Mouse (Mus musculus) forebrain, embryonic 10.5 days (tissue): ENCODE measurements around the gene Ltbp1. TPM values are rescaled to one million over a fixed set of nuclear protein-coding genes. Genes with fewer than 3 reads are reported as not detected.

Experiments
- DNase-seq: peaks from one replicate; pipeline ENCODE4 v3.0.0-alpha.2; 2017; ENCODE audit warnings: low spot score; ENCODE audit errors: extremely low spot score
- H3K27ac ChIP-seq: fragments of 300-500 bp; sonication (generic); 2 replicates; pipeline ENCODE4 v1.5.1; 2016; ENCODE audit warnings: mild to moderate bottlenecking
- H3K27me3 ChIP-seq: fragments of 300-500 bp; sonication (generic); 2 replicates; pipeline ENCODE4 v1.6.1; 2016; ENCODE audit warnings: mild to moderate bottlenecking; ENCODE audit not compliant: poor library complexity, severe bottlenecking
- H3K36me3 ChIP-seq: fragments of 300-500 bp; sonication (generic); replicated peaks from 2 replicates; pipeline ENCODE4 v1.6.1; 2016; ENCODE audit warnings: mild to moderate bottlenecking, moderate library complexity
- H3K4me1 ChIP-seq: fragments of 300-500 bp; sonication (generic); 2 replicates; pipeline ENCODE4 v1.6.1; 2016
- H3K4me3 ChIP-seq: fragments of 300-500 bp; sonication (generic); 2 replicates; pipeline ENCODE4 v1.5.1; 2016; ENCODE audit warnings: mild to moderate bottlenecking, moderate library complexity
- H3K9me3 ChIP-seq: fragments of 300-500 bp; sonication (generic); 2 replicates; pipeline ENCODE4 v1.6.1; 2016; ENCODE audit warnings: mild to moderate bottlenecking, moderate library complexity
- WGBS: fragments of 180-500 bp; shearing (Covaris S2); methylation state at CpG from one replicate; pipeline ENCODE4 v1.1.7; 2016; 5-methylcytosine and 5-hydroxymethylcytosine counted together
- polyA plus RNA-seq: library from polyadenylated mRNA; unstranded; fragments of >200 nt; fragmentation: Nextera tagmentation; extraction: Ambion mirVana; gene quantifications from 2 replicates; pipeline ENCODE4 v1.2.1, GENCODE M21; 2016

The Ltbp1 gene
- polyA plus RNA-seq, 1 experiment from 2014 or later, result 4.5 TPM

- WGBS, result 87% methylated on average over 1 of the region's 1 CpGs
- Histone ChIP-seq H3K4me3 (no peak overlapping the region), H3K36me3 (no peaks in the 10 kb centered on the region), H3K27me3 (no peaks in the 10 kb centered on the region), H3K9me3 (no peaks in the 10 kb centered on the region), H3K27ac (no peak overlapping the region), H3K4me1 (peaks cover 6% of the 10 kb centered on the region)
- no peak for DNase-seq
Observed at GRCm38 (mm10) chr17:74984071-74984470, 21.3 kb upstream of the Ltbp1 start.

- no peak for DNase-seq
- H3K4me3 ChIP-seq, result no peak overlapping the region
- H3K4me1 ChIP-seq, result peaks cover 6% of the 10 kb centered on the region
- no peak overlapping the region for H3K27ac ChIP-seq
- no peaks in the 10 kb centered on the region for H3K27me3 ChIP-seq
- H3K36me3 ChIP-seq, result no peaks in the 10 kb centered on the region
- peaks cover 4% of the 10 kb centered on the region; the same call in 1 of the 2 replicates for H3K9me3 ChIP-seq
Observed at GRCm38 (mm10) chr17:74984681-74985080, 20.7 kb upstream of the Ltbp1 start.

- WGBS, result 60% methylated on average over 1 of the region's 1 CpGs
- Histone ChIP-seq H3K9me3 (peaks cover 13% of the 10 kb centered on the region; the same call in 1 of the 2 replicates), H3K4me3 (no peak overlapping the region), H3K27me3 (no peaks in the 10 kb centered on the region), H3K4me1 (peaks cover 9% of the 10 kb centered on the region), H3K27ac (no peak overlapping the region), H3K36me3 (no peaks in the 10 kb centered on the region)
- DNase-seq, result no peak
Observed at GRCm38 (mm10) chr17:74987067-74987466, 18.3 kb upstream of the Ltbp1 start.

- Histone ChIP-seq H3K27me3 (no peaks in the 10 kb centered on the region), H3K9me3 (peaks cover 13% of the 10 kb centered on the region; the same call in 1 of the 2 replicates), H3K4me1 (peaks cover 21% of the 10 kb centered on the region), H3K27ac (no peak overlapping the region), H3K4me3 (no peak overlapping the region), H3K36me3 (no peaks in the 10 kb centered on the region)
- no peak for DNase-seq
- WGBS, result 93% methylated on average over 4 of the region's 4 CpGs
Observed at GRCm38 (mm10) chr17:74989691-74990090, 15.7 kb upstream of the Ltbp1 start.

GRCm38 (mm10) chr17:74990561-74990960, 14.8 kb upstream of the Ltbp1 start:
- H3K27me3 ChIP-seq, result no peaks in the 10 kb centered on the region
- peaks cover 30% of the 10 kb centered on the region for H3K4me1 ChIP-seq
- peaks cover 13% of the 10 kb centered on the region; the same call in 1 of the 2 replicates for H3K9me3 ChIP-seq
- WGBS, result 74% methylated on average over 3 of the region's 3 CpGs
- no peak for DNase-seq
- no peaks in the 10 kb centered on the region for H3K36me3 ChIP-seq
- H3K27ac ChIP-seq, result no peak overlapping the region
- H3K4me3 ChIP-seq, result no peak overlapping the region

GRCm38 (mm10) chr17:74993726-74994581, 11.4 kb upstream of the Ltbp1 start:
- peaks cover 13% of the 10 kb centered on the region; the same call in 1 of the 2 replicates for H3K9me3 ChIP-seq
- peak; percentile 77 for DNase-seq
- no peaks in the 10 kb centered on the region for H3K36me3 ChIP-seq
- no peaks in the 10 kb centered on the region for H3K27me3 ChIP-seq
- H3K27ac ChIP-seq, result peak overlapping the region; percentile 86
- WGBS, result 2% methylated on average over 26 of the region's 26 CpGs
- peaks cover 29% of the 10 kb centered on the region for H3K4me1 ChIP-seq
- H3K4me3 ChIP-seq, result peak overlapping the region; percentile 46

GRCm38 (mm10) chr17:74994582-74994893, 10.8 kb upstream of the Ltbp1 start:
- H3K27ac ChIP-seq, result peak overlapping the region; percentile 86

GRCm38 (mm10) chr17:74995266-74995665, 10.1 kb upstream of the Ltbp1 start:
- no peaks in the 10 kb centered on the region for H3K27me3 ChIP-seq
- 32% methylated on average over 3 of the region's 3 CpGs for WGBS
- peaks cover 3% of the 10 kb centered on the region; the same call in 1 of the 2 replicates for H3K9me3 ChIP-seq
- H3K4me3 ChIP-seq, result peak overlapping the region; percentile 46; the same call in 1 of the 2 replicates
- peak overlapping the region; percentile 86 for H3K27ac ChIP-seq
- no peak for DNase-seq
- H3K4me1 ChIP-seq, result peaks cover 29% of the 10 kb centered on the region
- H3K36me3 ChIP-seq, result no peaks in the 10 kb centered on the region

More at GRCm38 (mm10) chr17:74994582-74994893, 10.8 kb upstream of the Ltbp1 start:
- peak; percentile 45 for DNase-seq
- H3K4me3 ChIP-seq, result peak overlapping the region; percentile 46
- H3K27me3 ChIP-seq, result no peaks in the 10 kb centered on the region
- H3K36me3 ChIP-seq, result no peaks in the 10 kb centered on the region
- WGBS, result 0% methylated on average over 4 of the region's 4 CpGs
- peaks cover 10% of the 10 kb centered on the region; the same call in 1 of the 2 replicates for H3K9me3 ChIP-seq
- H3K4me1 ChIP-seq, result peaks cover 29% of the 10 kb centered on the region

GRCm38 (mm10) chr17:75000066-75000465, 5.3 kb upstream of the Ltbp1 start:
- Histone ChIP-seq H3K9me3 (no peaks in the 10 kb centered on the region; the same call in 1 of the 2 replicates), H3K27ac (no peak overlapping the region), H3K4me1 (peaks cover 11% of the 10 kb centered on the region), H3K36me3 (no peaks in the 10 kb centered on the region), H3K4me3 (no peak overlapping the region), H3K27me3 (0 out of 2 replicates have a peak, but pooled peaks cover 15% of the 10 kb centered on the region)
- WGBS, result 80% methylated on average over 2 of the region's 2 CpGs
- DNase-seq, result no peak

GRCm38 (mm10) chr17:75004820-75005219, 548 bp upstream of the Ltbp1 start:
- Histone ChIP-seq H3K27ac (peak overlapping the region; percentile 94), H3K4me3 (peak overlapping the region; percentile 94), H3K36me3 (no peaks in the 10 kb centered on the region), H3K27me3 (peaks cover 28% of the 10 kb centered on the region), H3K4me1 (peaks cover 24% of the 10 kb centered on the region), H3K9me3 (no peaks in the 10 kb centered on the region)
- WGBS, result 0% methylated on average over 11 of the region's 11 CpGs
- peak; percentile 84 for DNase-seq

- H3K27ac ChIP-seq, result peak overlapping the region; percentile 94
- no peaks in the 10 kb centered on the region for H3K36me3 ChIP-seq
- H3K4me1 ChIP-seq, result peaks cover 24% of the 10 kb centered on the region
- peak; percentile 72 for DNase-seq
- peak overlapping the region; percentile 94 for H3K4me3 ChIP-seq
- H3K27me3 ChIP-seq, result peaks cover 28% of the 10 kb centered on the region
- H3K9me3 ChIP-seq, result no peaks in the 10 kb centered on the region
- WGBS, result under 1% methylated on average over 94 of the region's 94 CpGs
Observed at GRCm38 (mm10) chr17:75005685-75006680, 615 bp downstream of the Ltbp1 start.

GRCm38 (mm10) chr17:75010955-75011354, 5.6 kb downstream of the Ltbp1 start:
- H3K27ac ChIP-seq, result no peak overlapping the region
- DNase-seq, result no peak
- H3K4me3 ChIP-seq, result no peak overlapping the region
- H3K4me1 ChIP-seq, result peaks cover 28% of the 10 kb centered on the region
- no peaks in the 10 kb centered on the region for H3K36me3 ChIP-seq
- 82% methylated on average over 6 of the region's 6 CpGs for WGBS
- H3K27me3 ChIP-seq, result peaks cover 13% of the 10 kb centered on the region
- H3K9me3 ChIP-seq, result no peaks in the 10 kb centered on the region
